Mouse (Mus musculus) thymus, postnatal 36 days (tissue): ENCODE data around the gene Rbpj.
A peak's percentile ranks its signal among the peaks of the same experiment; 100 is the strongest.

Experiments used
- DNase-seq, 2 experiments: peaks; one replicate each; pipeline ENCODE4 v3.0.0; 2022; ENCODE audit warnings: mixed read lengths in 2 of 2

Rbpj gene

DNA sequence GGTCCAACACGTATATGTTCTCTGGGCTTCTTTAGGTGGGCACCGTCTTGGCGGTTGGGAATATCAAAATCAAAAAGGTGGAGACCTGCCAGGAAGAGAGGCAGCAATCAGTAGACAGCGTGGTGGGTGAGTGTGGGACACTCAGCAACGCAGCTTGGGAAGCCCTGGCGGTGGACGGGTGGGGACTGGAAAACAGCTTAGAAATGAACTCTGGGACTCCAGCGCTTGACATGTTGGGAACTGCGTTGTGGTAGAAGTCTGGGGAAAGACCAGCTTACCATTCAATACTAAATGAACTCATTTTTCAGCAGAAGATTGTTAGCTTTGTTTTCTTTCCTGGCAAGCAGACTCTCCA, 3.8 kb downstream of the Rbpj start:
- no peak for DNase-seq

- DNase-seq: no peak
These were observed 4.5 kb downstream of the Rbpj start for GRCm38 (mm10) chr5:53470141-53471079.

DNA sequence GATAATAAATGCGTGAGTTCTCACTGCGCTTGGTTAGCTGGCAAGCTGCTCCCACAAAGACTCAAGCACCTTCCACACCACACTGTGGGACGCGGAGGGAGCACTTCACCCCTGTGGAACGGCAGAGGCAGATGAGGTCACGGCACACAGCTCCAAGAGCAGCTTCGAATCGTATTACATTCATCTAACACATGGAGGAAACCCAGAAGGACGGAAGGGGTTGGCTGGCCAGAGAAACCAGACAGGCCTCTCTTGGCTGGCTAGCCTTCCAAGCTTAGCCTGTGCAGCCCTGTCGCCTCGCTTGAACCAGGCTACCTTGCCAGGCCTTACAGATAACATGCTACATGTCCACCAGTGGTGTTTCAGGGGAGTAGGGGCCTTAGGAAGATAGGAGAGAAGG, 6.5 kb downstream of the Rbpj start:
- DNase-seq: no peak

DNA sequence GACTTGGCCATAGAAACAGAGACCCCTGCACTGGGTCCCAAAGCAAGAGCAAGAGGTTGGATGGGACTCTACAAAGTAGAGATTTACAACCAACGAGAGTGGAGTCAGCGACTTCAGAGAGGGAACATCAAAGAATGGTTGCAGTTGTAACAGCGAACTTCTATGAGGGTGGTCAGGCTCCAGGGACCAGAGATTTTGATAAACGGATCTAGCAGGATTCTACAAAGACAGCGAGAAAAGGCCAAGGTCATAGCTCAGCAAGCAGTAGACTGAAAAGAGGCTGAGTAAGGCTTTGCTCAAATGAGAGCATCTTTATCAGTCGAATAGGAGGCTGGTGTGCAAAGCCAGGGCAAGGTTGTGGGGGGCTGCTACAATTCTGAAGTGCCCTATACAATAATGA, 13.2 kb downstream of the Rbpj start:
- no peak for DNase-seq

GRCm38 (mm10) chr5:53479891-53480290, 13.9 kb downstream of the Rbpj start:
- DNase-seq: no peak

GRCm38 (mm10) chr5:53481021-53481420, 15.1 kb downstream of the Rbpj start:
- no peak for DNase-seq

- no peak for DNase-seq
These were observed 19.2 kb downstream of the Rbpj start for GRCm38 (mm10) chr5:53485069-53485628.

DNA sequence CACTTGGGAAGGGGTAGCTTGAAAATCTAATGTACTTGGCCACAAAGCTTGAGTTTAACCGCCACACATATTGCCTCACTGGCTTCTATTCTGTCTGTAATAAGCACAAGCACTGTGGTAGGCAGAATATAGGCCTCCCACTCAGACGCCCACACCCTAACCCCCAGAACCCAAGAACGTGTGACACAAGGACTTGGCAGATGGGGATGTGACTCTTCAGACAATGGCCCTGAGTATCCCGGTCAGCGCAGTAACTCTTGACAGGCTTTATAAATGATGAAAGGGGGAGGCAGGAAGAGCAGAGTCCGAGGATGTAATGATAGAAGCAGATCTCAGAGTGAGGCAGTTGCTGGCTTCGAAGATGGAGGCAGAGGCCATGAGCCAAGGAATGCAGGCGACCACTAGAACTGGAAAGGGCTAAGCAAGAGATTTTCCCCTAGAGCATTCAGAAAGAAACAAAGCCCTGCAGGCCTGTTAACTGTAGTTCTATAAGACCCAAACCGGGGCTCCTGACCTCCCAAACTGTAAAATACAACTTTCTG, 20.1 kb downstream of the Rbpj start:
- no peak for DNase-seq

- no peak for DNase-seq
These were observed 21.1 kb downstream of the Rbpj start for GRCm38 (mm10) chr5:53486966-53487592.

GRCm38 (mm10) chr5:53490697-53491099, 24.7 kb downstream of the Rbpj start:
- peak; percentile 18 to 35 for DNase-seq

DNA sequence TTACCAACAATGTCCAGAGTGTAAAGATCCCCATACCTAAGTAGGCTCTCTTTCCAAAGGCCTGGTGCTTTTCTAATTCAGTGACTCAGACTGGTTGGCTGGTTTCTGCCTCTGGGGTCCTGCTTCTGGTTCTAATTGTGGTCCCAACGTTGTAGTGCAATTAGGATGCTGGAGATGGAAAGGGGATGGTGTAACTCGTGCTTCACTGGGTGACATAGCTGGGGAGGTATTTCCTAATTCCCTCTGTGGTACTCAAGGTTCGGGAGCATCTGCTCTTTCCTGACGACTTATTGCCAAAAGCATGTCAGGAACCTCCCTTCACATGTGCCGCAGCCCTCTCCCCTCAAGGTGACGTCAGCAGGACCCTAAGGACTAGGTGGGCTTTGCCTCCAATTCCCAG, 27.8 kb downstream of the Rbpj start:
- DNase-seq: no peak

DNA sequence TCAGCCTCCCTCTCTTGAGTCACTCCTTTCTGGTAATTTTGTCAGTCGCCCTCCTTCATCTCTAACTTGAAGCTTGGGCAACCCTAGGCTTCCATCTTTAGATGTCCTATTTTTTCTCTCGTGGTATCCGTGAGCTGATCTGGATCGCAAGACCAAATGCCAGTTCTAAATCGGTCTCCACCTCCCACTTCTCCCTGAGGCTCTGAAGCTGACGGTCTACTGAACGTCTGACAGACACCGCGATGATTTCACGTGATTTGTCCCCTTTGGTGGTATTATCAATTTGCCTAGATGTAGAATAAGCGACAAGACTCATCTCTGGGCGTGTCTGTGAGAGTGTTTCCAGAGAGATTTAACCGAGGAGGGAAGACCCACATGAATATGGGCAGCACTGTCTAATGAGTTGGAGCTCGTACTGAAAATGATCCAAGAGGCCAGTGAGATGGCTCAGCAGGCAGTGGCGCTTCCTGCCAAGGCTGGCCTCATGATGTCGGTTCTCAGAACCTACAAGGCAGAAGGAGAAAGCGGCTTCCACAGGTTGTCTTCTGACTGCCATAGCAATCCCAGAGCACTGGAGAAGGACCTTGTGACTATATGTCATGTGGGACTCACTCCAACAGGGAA, 28.7 kb downstream of the Rbpj start:
- DNase-seq: no peak

- no peak for DNase-seq
These were observed 31.0 kb downstream of the Rbpj start for GRCm38 (mm10) chr5:53496846-53497549.

- no peak for DNase-seq
These were observed 33.6 kb downstream of the Rbpj start for GRCm38 (mm10) chr5:53499571-53499970.

- no peak for DNase-seq
These were observed 34.7 kb downstream of the Rbpj start for GRCm38 (mm10) chr5:53500509-53501145.

- no peak for DNase-seq
These were observed 37.3 kb downstream of the Rbpj start for GRCm38 (mm10) chr5:53503261-53503660.

DNA sequence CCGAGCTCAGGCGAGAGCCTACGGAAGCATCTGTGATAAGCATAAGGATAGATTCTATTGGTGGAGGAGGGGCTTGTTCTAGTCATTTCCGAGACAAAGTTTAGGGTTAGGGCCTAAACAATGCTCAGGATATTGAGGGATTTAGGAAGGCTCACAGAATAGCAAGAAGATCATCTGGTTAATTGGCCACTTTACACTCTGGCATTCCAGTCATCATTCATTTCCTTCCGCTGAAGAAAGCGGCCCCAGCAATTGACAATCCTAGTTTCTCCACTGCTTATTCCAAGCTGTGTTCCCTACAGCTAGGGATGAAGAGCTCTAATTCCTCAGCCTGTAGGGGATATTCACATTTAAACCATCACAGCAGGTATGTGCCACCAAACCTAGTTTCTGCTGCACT, 39.8 kb downstream of the Rbpj start:
- no peak for DNase-seq

GRCm38 (mm10) chr5:53507371-53507770, 41.4 kb downstream of the Rbpj start:
- DNase-seq: no peak

DNA sequence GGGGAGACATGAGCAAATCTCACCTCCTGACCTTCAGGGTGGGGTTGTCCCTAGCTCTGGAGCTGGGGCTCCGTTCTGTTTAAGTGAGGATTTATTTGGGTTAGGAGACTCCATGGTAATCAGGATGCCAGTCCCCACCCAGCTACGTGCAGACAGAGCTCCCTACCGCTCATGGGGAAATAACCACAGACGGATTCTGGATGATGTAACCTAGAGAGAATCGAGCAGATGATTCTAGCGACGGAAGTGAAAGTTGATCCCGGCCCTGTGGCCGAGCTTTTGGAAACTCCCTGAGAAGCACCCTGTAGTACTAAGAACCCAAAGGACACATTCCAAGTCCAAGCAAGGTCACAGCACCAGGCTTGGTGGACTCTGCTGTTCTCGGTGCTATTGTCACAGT, 43.5 kb downstream of the Rbpj start:
- DNase-seq: no peak

DNA sequence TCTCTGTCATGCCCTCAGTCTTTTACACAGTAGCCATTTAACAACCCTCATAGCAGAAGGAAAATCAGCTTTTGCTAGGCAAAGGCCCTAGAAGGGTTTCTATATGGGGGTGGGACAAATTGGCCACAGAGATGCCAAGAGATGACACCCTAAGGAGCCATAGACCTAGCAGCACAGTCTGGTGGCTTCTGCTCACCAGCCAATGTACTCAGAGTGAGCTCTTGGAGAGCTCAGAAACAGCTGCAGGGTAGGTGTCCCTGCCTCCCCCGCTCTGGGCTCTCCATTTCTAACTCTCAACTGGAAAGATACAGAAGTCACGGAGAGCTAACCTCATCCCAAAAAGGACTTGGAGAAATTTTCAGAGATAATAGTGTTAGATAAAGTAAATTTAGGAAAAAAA, 44.0 kb downstream of the Rbpj start:
- DNase-seq: no peak

- DNase-seq: no peak
These were observed 45.5 kb downstream of the Rbpj start for GRCm38 (mm10) chr5:53511426-53511825.

- no peak for DNase-seq
These were observed 49.1 kb downstream of the Rbpj start for GRCm38 (mm10) chr5:53514959-53515612.
